Mouse (Mus musculus): Measurements from ENCODE around the gene Fsd2. TPM values are rescaled to one million over a fixed set of nuclear protein-coding genes. Genes with fewer than 3 reads are reported as not detected.

Gene Fsd2
- polyA plus RNA-seq, 1 experiment from 2014 or later = 0.16 TPM

DNA sequence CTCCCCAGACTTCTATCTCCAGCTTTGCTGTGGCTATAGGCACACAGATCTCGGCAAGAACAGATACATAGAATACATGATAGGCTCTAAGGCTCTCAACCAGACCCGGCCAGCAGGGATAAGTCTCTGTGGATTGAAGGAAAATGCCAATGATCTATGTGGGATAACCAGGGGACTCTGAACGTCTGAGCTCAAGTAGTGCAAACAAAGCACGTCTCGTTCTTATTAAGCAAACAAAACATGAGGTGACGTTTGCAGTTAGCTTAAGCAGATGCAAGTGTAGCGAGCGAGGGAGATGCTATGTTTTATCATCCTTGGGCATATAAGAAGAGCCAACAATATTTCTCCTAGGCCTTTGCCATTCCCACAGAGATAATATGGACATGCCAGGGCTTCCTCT lies 23.8 kb downstream of the Fsd2 start:
- DNase-seq (ENCODE audit: low spot score) (no peak), ATAC-seq (ENCODE audit: insufficient read depth, low FRiP score, low TSS enrichment) (no peak)
- H3K9me3 ChIP-seq (ENCODE audit: control insufficient read depth, low read length) = no peaks in the 10 kb centered on the region
- H3K4me2 ChIP-seq (ENCODE audit: low read depth) = no peak overlapping the region
- no peak overlapping the region for H3K27ac ChIP-seq (ENCODE audit: low read depth, low read length)
- H3K4me1 ChIP-seq (ENCODE audit: control insufficient read depth, insufficient read depth, low read length) = no peaks in the 10 kb centered on the region
- no peaks in the 10 kb centered on the region for H3K36me3 ChIP-seq (ENCODE audit: control insufficient read depth, insufficient read depth, low read length)
- no peaks in the 10 kb centered on the region for H3K27me3 ChIP-seq (ENCODE audit: control insufficient read depth, insufficient read depth, low read length)
- WGBS = 82% methylated on average over 8 of the region's 8 CpGs
- H3K4me3 ChIP-seq (ENCODE audit: low read depth, low read length) = no peak overlapping the region
- no peak overlapping the region for H3K9ac ChIP-seq (ENCODE audit: low read length)

DNA sequence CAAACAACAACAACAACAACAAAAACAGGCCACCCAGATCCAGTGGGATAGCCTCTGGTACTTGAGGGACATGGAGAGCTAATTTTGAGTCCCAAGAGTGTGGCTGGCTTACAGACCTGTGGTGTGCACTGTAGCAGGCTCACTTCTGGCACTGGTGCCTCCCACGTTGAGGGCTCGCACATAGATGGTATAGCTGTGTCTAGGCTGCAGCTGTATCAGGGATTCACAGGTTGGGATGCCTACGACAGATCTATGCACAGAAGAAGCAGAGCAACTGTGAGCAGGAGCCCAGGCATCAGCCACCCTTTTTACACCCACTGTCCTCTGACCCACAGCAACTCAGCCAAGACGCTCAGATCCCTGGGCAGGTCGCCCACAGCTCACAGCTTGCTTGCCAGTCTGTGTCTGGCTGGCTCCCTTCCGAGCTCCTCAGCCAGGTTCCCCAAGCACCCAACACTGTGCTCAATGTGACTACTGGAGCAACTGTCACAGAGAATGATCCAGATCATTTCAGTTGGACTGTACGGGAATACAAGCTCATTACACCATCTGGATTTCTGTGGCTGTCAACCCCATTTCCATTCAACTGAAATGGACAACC lies 24.7 kb downstream of the Fsd2 start:
- Histone ChIP-seq H3K4me2 (ENCODE audit: low read depth) (no peak overlapping the region), H3K4me1 (ENCODE audit: control insufficient read depth, insufficient read depth, low read length) (no peaks in the 10 kb centered on the region), H3K36me3 (ENCODE audit: control insufficient read depth, insufficient read depth, low read length) (no peaks in the 10 kb centered on the region), H3K27ac (ENCODE audit: low read depth, low read length) (no peak overlapping the region), H3K4me3 (ENCODE audit: low read depth, low read length) (no peak overlapping the region), H3K9ac (ENCODE audit: low read length) (no peak overlapping the region), H3K9me3 (ENCODE audit: control insufficient read depth, low read length) (no peaks in the 10 kb centered on the region), H3K27me3 (ENCODE audit: control insufficient read depth, insufficient read depth, low read length) (no peaks in the 10 kb centered on the region)
- ATAC-seq (ENCODE audit: insufficient read depth, low FRiP score, low TSS enrichment) = no peak
- DNase-seq (ENCODE audit: low spot score) = no peak
- WGBS = 81% methylated on average over 7 of the region's 7 CpGs

DNA sequence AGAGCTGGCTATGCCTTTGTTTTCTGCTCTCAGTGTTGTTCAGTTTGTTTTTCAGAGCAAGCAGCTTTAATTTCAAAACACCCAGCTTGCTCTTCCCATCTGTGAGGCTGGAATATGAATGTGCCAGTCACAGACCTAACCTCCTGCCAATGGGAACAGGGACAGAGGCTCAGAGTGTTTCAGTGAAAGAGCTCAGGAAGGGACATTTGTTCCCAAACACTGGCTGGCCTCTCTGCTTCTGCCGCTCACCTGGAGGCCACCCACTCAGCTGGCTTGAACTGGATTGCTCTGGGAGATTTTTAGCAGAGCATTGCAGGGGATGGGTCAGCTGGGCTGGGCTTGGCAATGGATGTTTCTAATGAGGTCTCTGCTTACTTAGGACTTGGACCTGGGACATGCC lies 25.7 kb downstream of the Fsd2 start:
- Histone ChIP-seq H3K27me3 (ENCODE audit: control insufficient read depth, insufficient read depth, low read length) (no peaks in the 10 kb centered on the region), H3K4me1 (ENCODE audit: control insufficient read depth, insufficient read depth, low read length) (no peaks in the 10 kb centered on the region), H3K4me2 (ENCODE audit: low read depth) (no peak overlapping the region), H3K36me3 (ENCODE audit: control insufficient read depth, insufficient read depth, low read length) (no peaks in the 10 kb centered on the region), H3K9ac (ENCODE audit: low read length) (no peak overlapping the region), H3K27ac (ENCODE audit: low read depth, low read length) (no peak overlapping the region), H3K9me3 (ENCODE audit: control insufficient read depth, low read length) (no peaks in the 10 kb centered on the region), H3K4me3 (ENCODE audit: low read depth, low read length) (no peak overlapping the region)
- 67% methylated on average over 1 of the region's 1 CpGs for WGBS
- ATAC-seq (ENCODE audit: insufficient read depth, low FRiP score, low TSS enrichment) = no peak
- DNase-seq (ENCODE audit: low spot score) = no peak

DNA sequence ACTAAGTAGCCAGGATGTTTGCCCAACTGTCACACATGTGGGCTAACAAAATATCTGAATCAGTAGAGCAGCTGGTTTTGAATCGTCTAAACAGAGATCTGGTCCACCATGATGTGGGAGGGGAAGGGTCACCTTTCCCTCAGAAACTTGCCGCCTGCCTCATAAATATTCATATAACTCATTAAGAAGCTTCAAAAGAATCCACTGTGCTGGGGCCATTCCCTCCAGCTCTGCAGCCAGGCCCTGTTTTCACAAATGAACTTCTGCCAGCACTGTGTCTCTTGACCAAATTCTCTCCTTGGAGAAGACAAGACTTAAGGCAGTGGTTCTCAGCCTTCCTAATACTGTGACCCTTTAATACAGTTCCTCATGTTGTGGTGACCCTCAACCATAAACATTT lies 27.2 kb downstream of the Fsd2 start:
- H3K9me3 ChIP-seq (ENCODE audit: control insufficient read depth, low read length) = no peaks in the 10 kb centered on the region
- H3K27ac ChIP-seq (ENCODE audit: low read depth, low read length) = no peak overlapping the region
- H3K9ac ChIP-seq (ENCODE audit: low read length) = no peak overlapping the region
- DNase-seq (ENCODE audit: low spot score) = no peak
- no peaks in the 10 kb centered on the region; the same call in 1 of the 2 replicates for H3K36me3 ChIP-seq (ENCODE audit: control insufficient read depth, insufficient read depth, low read length)
- WGBS = 20% methylated on average over 2 of the region's 2 CpGs
- H3K4me1 ChIP-seq (ENCODE audit: control insufficient read depth, insufficient read depth, low read length) = no peaks in the 10 kb centered on the region
- H3K4me3 ChIP-seq (ENCODE audit: low read depth, low read length) = no peak overlapping the region
- H3K27me3 ChIP-seq (ENCODE audit: control insufficient read depth, insufficient read depth, low read length) = no peaks in the 10 kb centered on the region
- H3K4me2 ChIP-seq (ENCODE audit: low read depth) = no peak overlapping the region
- no peak for ATAC-seq (ENCODE audit: insufficient read depth, low FRiP score, low TSS enrichment)

DNA sequence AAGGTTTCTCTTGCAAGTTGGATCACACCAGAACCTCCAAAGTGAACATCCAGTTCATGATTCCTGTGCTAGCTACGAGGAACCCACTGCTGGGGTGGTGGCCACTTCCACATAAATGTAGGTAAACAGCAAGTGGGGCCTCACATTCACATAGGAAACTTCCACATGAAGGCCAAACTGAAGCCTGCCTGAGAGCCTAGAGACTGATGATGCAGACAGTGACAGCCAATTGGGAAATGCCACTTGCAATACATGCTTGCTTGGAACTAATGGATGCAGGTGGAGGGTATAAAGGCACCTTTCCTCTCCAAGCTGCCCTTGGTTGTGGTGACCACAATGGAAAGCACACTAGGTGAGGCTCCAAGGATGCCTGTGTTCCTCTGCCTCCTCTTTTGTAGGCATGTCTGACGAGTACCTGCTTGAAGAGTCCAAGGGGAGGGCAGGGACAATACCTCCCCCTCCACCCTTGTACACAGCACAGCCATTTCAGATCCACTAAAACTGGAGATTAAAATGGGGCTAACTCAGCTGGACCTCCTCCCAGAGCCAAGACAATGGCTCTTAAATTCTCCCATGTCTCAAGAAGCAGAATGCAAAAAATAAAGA lies 28.6 kb downstream of the Fsd2 start:
- ATAC-seq (ENCODE audit: insufficient read depth, low FRiP score, low TSS enrichment) = no peak
- 78% methylated on average over 2 of the region's 2 CpGs for WGBS
- no peaks in the 10 kb centered on the region for H3K9me3 ChIP-seq (ENCODE audit: control insufficient read depth, low read length)

DNA sequence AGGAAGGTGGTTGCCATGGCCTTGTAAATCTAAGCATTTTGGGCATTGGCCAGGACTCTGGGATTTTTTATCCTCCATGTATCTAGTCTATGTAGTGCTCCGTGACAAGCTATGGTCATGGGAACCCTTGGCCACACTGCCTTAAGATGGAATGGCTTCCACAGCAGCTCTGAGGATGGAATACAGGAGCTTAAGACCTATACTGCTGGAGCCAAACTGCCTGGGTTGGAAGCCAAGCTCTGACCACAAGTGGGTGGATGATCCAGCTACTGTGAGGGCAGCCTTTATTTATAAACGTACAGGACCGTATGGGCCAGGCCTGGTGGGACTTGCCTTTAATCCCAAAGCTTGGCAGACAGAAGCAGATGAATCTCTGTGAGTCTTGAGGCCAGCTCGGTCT lies 30.3 kb downstream of the Fsd2 start:
- Histone ChIP-seq H3K4me3 (ENCODE audit: low read depth, low read length) (no peak overlapping the region), H3K27me3 (ENCODE audit: control insufficient read depth, insufficient read depth, low read length) (no peaks in the 10 kb centered on the region), H3K4me1 (ENCODE audit: control insufficient read depth, insufficient read depth, low read length) (no peaks in the 10 kb centered on the region), H3K9ac (ENCODE audit: low read length) (no peak overlapping the region), H3K36me3 (ENCODE audit: control insufficient read depth, insufficient read depth, low read length) (peaks cover 16% of the 10 kb centered on the region), H3K9me3 (ENCODE audit: control insufficient read depth, low read length) (no peaks in the 10 kb centered on the region), H3K4me2 (ENCODE audit: low read depth) (no peak overlapping the region), H3K27ac (ENCODE audit: low read depth, low read length) (no peak overlapping the region)
- 89% methylated on average over 4 of the region's 4 CpGs for WGBS
- DNase-seq (ENCODE audit: low spot score) (no peak), ATAC-seq (ENCODE audit: insufficient read depth, low FRiP score, low TSS enrichment) (no peak)

More for the DNA sequence above, 28.6 kb downstream of the Fsd2 start:
- no peak overlapping the region for H3K27ac ChIP-seq (ENCODE audit: low read depth, low read length)
- no peak overlapping the region for H3K9ac ChIP-seq (ENCODE audit: low read length)
- DNase-seq (ENCODE audit: low spot score) = no peak
- H3K4me1 ChIP-seq (ENCODE audit: control insufficient read depth, insufficient read depth, low read length) = no peaks in the 10 kb centered on the region
- H3K36me3 ChIP-seq (ENCODE audit: control insufficient read depth, insufficient read depth, low read length) = peaks cover 7% of the 10 kb centered on the region
- H3K4me3 ChIP-seq (ENCODE audit: low read depth, low read length) = no peak overlapping the region
- H3K4me2 ChIP-seq (ENCODE audit: low read depth) = no peak overlapping the region
- no peaks in the 10 kb centered on the region for H3K27me3 ChIP-seq (ENCODE audit: control insufficient read depth, insufficient read depth, low read length)

DNA sequence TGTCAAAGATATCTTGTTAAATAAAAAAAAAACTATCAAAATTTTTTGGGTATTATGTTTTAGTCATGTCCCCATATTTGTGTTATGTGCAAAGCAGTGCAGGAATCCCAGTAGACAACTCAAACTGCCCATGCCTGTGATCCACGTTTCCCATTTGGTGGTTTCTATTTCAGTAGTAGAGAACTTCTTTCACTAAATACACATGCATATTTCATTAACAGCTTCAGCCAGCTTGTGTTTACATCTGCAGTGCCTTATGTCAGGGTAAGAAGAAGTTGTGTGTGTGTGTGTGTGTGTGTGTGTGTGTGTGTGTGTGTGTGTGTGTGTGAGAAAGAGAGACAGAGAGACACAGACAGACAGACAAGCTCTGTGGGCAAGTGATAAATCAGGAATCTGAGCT lies 35.3 kb downstream of the Fsd2 start:
- Histone ChIP-seq H3K4me3 (ENCODE audit: low read depth, low read length) (no peak overlapping the region), H3K4me2 (ENCODE audit: low read depth) (no peak overlapping the region), H3K27ac (ENCODE audit: low read depth, low read length) (no peak overlapping the region), H3K27me3 (ENCODE audit: control insufficient read depth, insufficient read depth, low read length) (no peaks in the 10 kb centered on the region), H3K9ac (ENCODE audit: low read length) (no peak overlapping the region), H3K4me1 (ENCODE audit: control insufficient read depth, insufficient read depth, low read length) (no peaks in the 10 kb centered on the region), H3K9me3 (ENCODE audit: control insufficient read depth, low read length) (no peaks in the 10 kb centered on the region), H3K36me3 (ENCODE audit: control insufficient read depth, insufficient read depth, low read length) (peaks cover 20% of the 10 kb centered on the region)
- no peak for ATAC-seq (ENCODE audit: insufficient read depth, low FRiP score, low TSS enrichment)
- DNase-seq (ENCODE audit: low spot score) = no peak
- WGBS = 86% methylated on average over 1 of the region's 1 CpGs

DNA sequence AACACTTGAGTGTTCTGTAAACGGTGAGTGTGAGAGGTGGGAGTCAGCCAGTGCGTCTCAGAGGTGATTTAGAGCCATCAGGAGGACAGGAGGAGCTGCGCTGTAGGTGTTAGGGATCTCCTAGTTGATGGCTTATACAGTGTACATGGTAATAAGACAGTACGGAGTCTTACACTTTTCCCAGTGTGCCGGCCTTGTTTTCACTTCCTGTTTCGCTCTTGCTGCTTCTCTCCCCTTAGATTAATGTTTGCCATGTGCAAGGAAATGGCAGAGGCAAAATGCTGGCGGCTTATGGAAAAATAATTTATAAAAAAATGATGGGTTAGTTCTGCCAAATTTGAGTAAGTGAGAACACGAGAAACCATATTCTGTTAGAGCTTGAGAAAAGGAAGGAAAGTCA lies 37.8 kb downstream of the Fsd2 start:
- Histone ChIP-seq H3K27me3 (ENCODE audit: control insufficient read depth, insufficient read depth, low read length) (no peaks in the 10 kb centered on the region), H3K4me1 (ENCODE audit: control insufficient read depth, insufficient read depth, low read length) (0 out of 2 replicates have a peak, but pooled peaks cover 6% of the 10 kb centered on the region), H3K4me2 (ENCODE audit: low read depth) (no peak overlapping the region), H3K4me3 (ENCODE audit: low read depth, low read length) (no peak overlapping the region), H3K9ac (ENCODE audit: low read length) (no peak overlapping the region), H3K9me3 (ENCODE audit: control insufficient read depth, low read length) (no peaks in the 10 kb centered on the region), H3K27ac (ENCODE audit: low read depth, low read length) (no peak overlapping the region), H3K36me3 (ENCODE audit: control insufficient read depth, insufficient read depth, low read length) (peaks cover 23% of the 10 kb centered on the region)
- no peak for ATAC-seq (ENCODE audit: insufficient read depth, low FRiP score, low TSS enrichment)
- WGBS = 97% methylated on average over 8 of the region's 8 CpGs
- no peak for DNase-seq (ENCODE audit: low spot score)

DNA sequence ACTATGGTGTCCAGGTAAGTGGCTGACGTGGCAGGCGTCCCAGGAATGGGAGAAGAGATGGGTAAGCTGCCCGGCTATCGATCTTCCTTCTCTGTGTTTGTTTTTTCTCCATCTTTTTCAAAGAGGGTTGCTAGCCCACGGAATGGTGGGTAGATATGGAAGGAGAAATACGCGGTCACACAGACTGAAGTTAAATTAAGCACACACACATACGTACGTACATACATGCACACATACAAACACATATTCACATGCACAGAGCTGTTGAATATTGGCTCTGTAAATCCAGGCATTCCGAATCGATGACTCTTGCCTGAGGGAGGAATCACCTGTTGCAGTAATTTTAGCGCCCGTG lies 43.1 kb downstream of the Fsd2 start:
- H3K27ac ChIP-seq (ENCODE audit: low read depth, low read length) = peak overlapping the region; percentile 78; the same call in 1 of the 2 replicates
- peak overlapping the region; percentile 76 for H3K4me2 ChIP-seq (ENCODE audit: low read depth)
- 13% methylated on average over 13 of the region's 13 CpGs for WGBS
- H3K9ac ChIP-seq (ENCODE audit: low read length) = peak overlapping the region; percentile 69
- ATAC-seq (ENCODE audit: insufficient read depth, low FRiP score, low TSS enrichment) (no peak; the same call in 1 of the 2 replicates), DNase-seq (ENCODE audit: low spot score) (no peak)
- peak overlapping the region; percentile 57 for H3K4me3 ChIP-seq (ENCODE audit: low read depth, low read length)
- 0 out of 2 replicates have a peak, but pooled peaks cover 8% of the 10 kb centered on the region for H3K4me1 ChIP-seq (ENCODE audit: control insufficient read depth, insufficient read depth, low read length)
- H3K27me3 ChIP-seq (ENCODE audit: control insufficient read depth, insufficient read depth, low read length) = no peaks in the 10 kb centered on the region
- H3K9me3 ChIP-seq (ENCODE audit: control insufficient read depth, low read length) = no peaks in the 10 kb centered on the region
- peaks cover 3% of the 10 kb centered on the region for H3K36me3 ChIP-seq (ENCODE audit: control insufficient read depth, insufficient read depth, low read length)

All from neural tube, embryonic 11.5 days (tissue).